Mouse (Mus musculus) heart, adult 2 months (tissue): ENCODE measurements at regions not wholly inside any gene's neighbourhood (a gene's known extent, or its start where the extent isn't known, plus 50 kb on each side); places are given as distances from the start of the nearest gene placed in this dataset.
A peak's percentile ranks its signal among the peaks of the same experiment; 100 is the strongest.

Experiments used
- DNase-seq, 2 experiments: peaks; one replicate each; pipeline ENCODE4 v3.0.0; 2021
- H3K27ac ChIP-seq: fragments of 200-600 bp; 2 replicates; pipeline ENCODE4 v1.8.1; 2022
- H3K27me3 ChIP-seq: fragments of 200-500 bp; 2 replicates; pipeline ENCODE4 v1.6.1; 2012; ENCODE audit warnings: mild to moderate bottlenecking, low read length, inconsistent platforms, mixed read lengths; ENCODE audit not compliant: control insufficient read depth, insufficient read depth
- H3K36me3 ChIP-seq: fragments of 200-500 bp; 2 replicates; pipeline ENCODE4 v1.6.1; 2012; ENCODE audit warnings: low read length, inconsistent platforms; ENCODE audit not compliant: control insufficient read depth, insufficient read depth
- H3K4me1 ChIP-seq: fragments of 200-500 bp; 2 replicates; pipeline ENCODE4 v1.6.1; 2011; ENCODE audit warnings: low read length; ENCODE audit not compliant: control insufficient read depth, insufficient read depth
- H3K4me3 ChIP-seq: fragments of 200-600 bp; 2 replicates; pipeline ENCODE4 v1.8.1; 2022
- H3K79me2 ChIP-seq: fragments of 200-500 bp; replicated peaks from 2 replicates; pipeline ENCODE4 v1.6.1; 2012; ENCODE audit warnings: mild to moderate bottlenecking, inconsistent platforms, low read length, moderate library complexity, mixed read lengths; ENCODE audit not compliant: control insufficient read depth, insufficient read depth
- H3K9ac ChIP-seq: fragments of 200-500 bp; 2 replicates; pipeline ENCODE4 v1.6.1; 2012; ENCODE audit warnings: low read depth, mild to moderate bottlenecking, control low read depth, inconsistent platforms, low read length, mixed read lengths
- CTCF ChIP-seq: fragments of 200-600 bp; IDR thresholded peaks from 2 replicates; pipeline ENCODE4 v1.8.1; 2022; ENCODE audit warnings: antibody characterized with exemption, mild to moderate bottlenecking, moderate library complexity
- EP300 ChIP-seq: fragments of 200-500 bp; IDR thresholded peaks from 2 replicates; pipeline ENCODE4 v1.6.1; 2011; ENCODE audit warnings: low read depth, low read length, control low read depth; ENCODE audit not compliant: insufficient read depth
- POLR2A ChIP-seq: fragments of 200-500 bp; IDR thresholded peaks from 2 replicates; pipeline ENCODE4 v1.6.1; 2011; ENCODE audit warnings: mild to moderate bottlenecking, low read depth, low read length, control low read depth; ENCODE audit not compliant: insufficient read depth
- WGBS: fragments of 180-500 bp; shearing (Covaris S2); methylation state at CpG from one replicate; pipeline ENCODE4 v1.1.7; 2018; 5-methylcytosine and 5-hydroxymethylcytosine counted together
- intact Hi-C: fragments of 180-260 bp; cut with DNase I; formaldehyde crosslinking; loops from one replicate; pipeline ENCODE4 v1.15.1; 2025

- Histone ChIP-seq H3K4me1 (no peaks in the 10 kb centered on the region), H3K79me2 (no peaks in the 10 kb centered on the region), H3K4me3 (no peak overlapping the region), H3K9ac (no peak overlapping the region), H3K27ac (no peak overlapping the region), H3K36me3 (no peaks in the 10 kb centered on the region; the same call in 1 of the 2 replicates), H3K27me3 (no peaks in the 10 kb centered on the region)
- TF ChIP-seq CTCF, result no peak
- TF ChIP-seq POLR2A, result no peak
- TF ChIP-seq EP300, result no peak
- 80% methylated on average over 12 of the region's 12 CpGs for WGBS
- DNase-seq, result no peak
- intact Hi-C loops, result no loop called here
Observed at GRCm38 (mm10) chr10:111388545-111389320, 84.3 kb upstream of the Nap1l1 start.

GRCm38 (mm10) chr10:111389890-111390289 is 83.1 kb upstream of the Nap1l1 start:
- DNase-seq, result peak; percentile 81
- H3K79me2 ChIP-seq, result no peaks in the 10 kb centered on the region
- intact Hi-C loops, result no loop called here
- H3K9ac ChIP-seq, result no peak overlapping the region
- H3K27ac ChIP-seq, result no peak overlapping the region
- H3K36me3 ChIP-seq, result no peaks in the 10 kb centered on the region; the same call in 1 of the 2 replicates
- 0 out of 2 replicates have a peak overlapping the region, but pooled peaks have one; percentile 20 for H3K4me3 ChIP-seq
- no peaks in the 10 kb centered on the region for H3K27me3 ChIP-seq
- TF ChIP-seq POLR2A (no peak), EP300 (0 out of 2 replicates have a peak, but pooled peaks have one; percentile 18)
- H3K4me1 ChIP-seq, result no peaks in the 10 kb centered on the region
- 6% methylated on average over 9 of the region's 9 CpGs for WGBS

- no peak overlapping the region for H3K9ac ChIP-seq
- intact Hi-C loops, result no loop called here
- no peaks in the 10 kb centered on the region for H3K27me3 ChIP-seq
- DNase-seq, result no peak
- H3K36me3 ChIP-seq, result no peaks in the 10 kb centered on the region; the same call in 1 of the 2 replicates
- no peaks in the 10 kb centered on the region for H3K79me2 ChIP-seq
- no peaks in the 10 kb centered on the region for H3K4me1 ChIP-seq
- H3K4me3 ChIP-seq, result no peak overlapping the region
- WGBS, result 89% methylated on average over 9 of the region's 9 CpGs
- no peak overlapping the region for H3K27ac ChIP-seq
- no peak for TF ChIP-seq POLR2A
- no peak for TF ChIP-seq CTCF
- no peak for TF ChIP-seq EP300
Observed at GRCm38 (mm10) chr10:111394421-111394820, 78.6 kb upstream of the Nap1l1 start.

DNA sequence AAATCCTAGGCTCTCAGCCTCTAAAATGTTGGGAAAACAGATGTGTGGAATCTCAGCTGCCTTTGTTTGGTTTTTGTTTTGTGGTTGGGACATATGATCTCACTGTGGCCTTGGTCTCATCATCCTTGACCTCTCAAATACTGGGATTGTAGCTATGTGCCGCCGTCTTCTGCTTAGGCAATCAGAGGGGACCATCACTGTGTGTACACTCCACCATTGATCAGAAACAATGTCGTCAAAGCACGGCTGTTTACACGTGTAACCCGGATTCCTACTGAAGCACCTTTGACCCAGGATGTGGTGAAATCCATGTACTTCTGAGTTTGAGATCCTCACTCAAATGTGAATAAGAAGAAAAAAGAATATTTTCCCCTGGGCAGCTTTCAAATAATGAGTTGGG is 68.0 kb upstream of the Nap1l1 start:
- WGBS, result 86% methylated on average over 6 of the region's 6 CpGs
- Histone ChIP-seq H3K27ac (no peak overlapping the region), H3K4me1 (no peaks in the 10 kb centered on the region), H3K27me3 (no peaks in the 10 kb centered on the region), H3K9ac (no peak overlapping the region), H3K36me3 (no peaks in the 10 kb centered on the region), H3K4me3 (no peak overlapping the region), H3K79me2 (no peaks in the 10 kb centered on the region)
- intact Hi-C loops, result no loop called here
- TF ChIP-seq POLR2A (no peak), EP300 (no peak), CTCF (no peak)
- no peak for DNase-seq

- Histone ChIP-seq H3K4me3 (no peak overlapping the region), H3K4me1 (no peaks in the 10 kb centered on the region), H3K79me2 (no peaks in the 10 kb centered on the region), H3K36me3 (no peaks in the 10 kb centered on the region), H3K9ac (no peak overlapping the region), H3K27me3 (no peaks in the 10 kb centered on the region), H3K27ac (no peak overlapping the region)
- DNase-seq, result no peak
- 85% methylated on average over 3 of the region's 3 CpGs for WGBS
- TF ChIP-seq EP300 (no peak), POLR2A (no peak), CTCF (no peak)
- intact Hi-C loops, result no loop called here
Observed at GRCm38 (mm10) chr10:111408887-111409286, 64.1 kb upstream of the Nap1l1 start.

DNA sequence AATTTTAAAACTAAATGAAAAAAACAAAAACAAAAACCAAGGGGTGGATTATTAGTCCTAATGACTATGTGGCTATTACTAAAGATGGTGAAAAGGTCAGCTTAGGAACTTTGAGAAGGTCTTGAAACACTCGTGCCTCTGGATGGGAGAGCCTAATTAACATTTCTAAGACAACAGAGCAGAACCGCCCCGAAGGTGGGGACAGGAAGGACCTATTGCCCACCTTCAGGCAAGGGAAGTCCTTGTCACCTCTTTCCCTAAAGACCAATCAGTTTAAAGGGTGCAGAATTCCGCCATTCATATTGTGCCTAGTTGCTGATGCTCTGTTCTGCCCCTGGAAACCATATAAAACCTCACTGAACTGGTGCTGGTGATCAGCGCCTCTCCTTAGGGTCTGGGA is 63.5 kb upstream of the Nap1l1 start:
- no peak overlapping the region for H3K9ac ChIP-seq
- no peak for DNase-seq
- no peaks in the 10 kb centered on the region for H3K79me2 ChIP-seq
- no peak overlapping the region for H3K4me3 ChIP-seq
- H3K27me3 ChIP-seq, result no peaks in the 10 kb centered on the region
- TF ChIP-seq CTCF (no peak), EP300 (no peak), POLR2A (no peak)
- no peak overlapping the region for H3K27ac ChIP-seq
- no peaks in the 10 kb centered on the region for H3K36me3 ChIP-seq
- H3K4me1 ChIP-seq, result no peaks in the 10 kb centered on the region
- WGBS, result 88% methylated on average over 5 of the region's 5 CpGs
- intact Hi-C loops, result no loop called here
